ENCODE assay signal across 9 mouse cellular contexts in the genomic region with DNA sequence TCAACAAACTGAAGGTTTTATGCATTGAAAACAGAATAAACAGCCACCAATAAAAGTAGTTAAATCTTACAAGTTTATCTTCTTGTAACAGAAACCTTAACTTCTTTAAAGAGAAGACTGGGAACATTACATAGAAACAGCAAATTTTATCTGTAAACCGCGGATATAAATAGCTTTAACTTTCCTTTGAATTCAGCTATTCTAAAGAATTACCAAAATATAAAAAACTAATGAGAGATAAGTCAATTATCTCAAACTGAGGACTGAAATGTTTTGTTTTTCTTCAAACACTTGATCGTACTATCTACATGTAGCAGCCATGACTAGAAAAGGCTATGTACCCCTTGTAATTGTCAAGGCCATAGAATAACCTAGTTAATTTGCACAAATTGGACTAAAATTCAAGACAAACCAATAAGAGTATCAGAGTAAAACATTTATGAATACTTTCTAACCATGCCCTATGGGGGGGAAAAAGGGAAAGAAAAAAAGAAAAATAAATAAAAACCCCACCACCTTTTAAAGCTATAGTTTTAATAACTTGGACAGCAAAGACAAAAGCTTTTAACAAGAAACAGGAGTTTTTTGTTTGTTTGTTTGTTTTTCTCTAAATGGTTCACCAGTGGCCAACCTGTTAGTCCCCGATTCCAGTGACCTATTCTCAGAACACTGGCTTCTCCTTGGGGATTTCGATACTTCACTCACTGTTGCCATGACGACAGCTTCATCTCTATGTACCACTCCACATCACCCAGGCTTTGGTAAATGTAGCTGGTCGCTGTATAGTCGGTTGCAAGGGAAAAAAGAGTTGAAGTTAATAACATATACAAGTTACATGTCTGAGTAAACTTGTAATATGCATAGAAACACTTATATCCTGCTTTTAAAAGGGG. TPM values are rescaled to one million over a fixed set of nuclear protein-coding genes. Genes with fewer than 3 reads are reported as not detected.
DNase-seq lines count a peak whose midpoint lies in the region; ATAC-seq and TF ChIP-seq lines count a peak whose summit lies in the region.
"Had no signal": no experiment of that assay in that cellular context is flagged by ENCODE, and none has a peak within 500 bp of the region (broad histone marks: within the 10 kb centered on the region; RNA-seq: fewer than 3 reads in every experiment).

No protein-coding gene starts in this region.

- no peak for TF ChIP-seq CTCF in forebrain, postnatal 0 days (IDR thresholded peaks at IDR 0.05; ENCODE audit: low read depth)
- no peak for TF ChIP-seq CTCF in spleen, adult 2 months (IDR thresholded peaks at IDR 0.05; ENCODE audit: extremely low read depth, insufficient read depth, insufficient read length, insufficient replicate concordance)

- H3K4me1 ChIP-seq in forebrain, embryonic 10.5 days = peaks cover 52% of the 10 kb centered on the region
- H3K4me1 ChIP-seq in forebrain, postnatal 0 days (ENCODE audit: insufficient read depth) = peaks cover 12% of the 10 kb centered on the region
- peaks cover 12% of the 10 kb centered on the region for H3K4me1 ChIP-seq in spleen, adult 2 months (ENCODE audit: control insufficient read depth, insufficient read depth, insufficient read length)
- H3K4me1 ChIP-seq in limb, embryonic 13.5 days = peaks cover 38% of the 10 kb centered on the region

- no peak for ATAC-seq in forebrain, postnatal 0 days
- ATAC-seq in limb, embryonic 13.5 days (ENCODE audit: low FRiP score, low read depth) = no peak

- peak overlapping the region; percentile 7; the same call in 1 of the 2 replicates for H3K4me3 ChIP-seq in forebrain, embryonic 10.5 days
- no peak overlapping the region for H3K4me3 ChIP-seq in forebrain, postnatal 0 days (ENCODE audit: low read depth, low read length)
- peak overlapping the region; percentile 13; the same call in 1 of the 2 replicates for H3K4me3 ChIP-seq in spleen, adult 2 months (ENCODE audit: extremely low read depth, insufficient read depth, insufficient read length)
- no peak overlapping the region for H3K4me3 ChIP-seq in limb, embryonic 13.5 days

- H3K36me3 ChIP-seq in forebrain, embryonic 10.5 days (replicated peaks) = peaks cover 73% of the 10 kb centered on the region
- H3K36me3 ChIP-seq in forebrain, postnatal 0 days (ENCODE audit: insufficient read depth) = peaks cover 14% of the 10 kb centered on the region
- peaks cover 31% of the 10 kb centered on the region for H3K36me3 ChIP-seq in spleen, adult 2 months (ENCODE audit: control insufficient read depth, insufficient read depth, low read length)
- peaks cover 41% of the 10 kb centered on the region for H3K36me3 ChIP-seq in limb, embryonic 13.5 days

- H3K27ac ChIP-seq in forebrain, embryonic 10.5 days = no peak overlapping the region
- no peak overlapping the region for H3K27ac ChIP-seq in forebrain, postnatal 0 days (ENCODE audit: low read depth, low read length)
- H3K27ac ChIP-seq in spleen, adult 2 months (ENCODE audit: insufficient read depth, low read length) = no peak overlapping the region
- no peak overlapping the region for H3K27ac ChIP-seq in limb, embryonic 13.5 days

- no peaks in the 10 kb centered on the region for H3K9me3 ChIP-seq in forebrain, embryonic 10.5 days
- H3K9me3 ChIP-seq in forebrain, postnatal 0 days (ENCODE audit: low read length) = no peaks in the 10 kb centered on the region
- H3K9me3 ChIP-seq in limb, embryonic 13.5 days = no peaks in the 10 kb centered on the region

- H3K4me2 ChIP-seq in forebrain, postnatal 0 days (ENCODE audit: low read depth) = no peak overlapping the region
- peak overlapping the region; percentile 40; the same call in 1 of the 2 replicates for H3K4me2 ChIP-seq in limb, embryonic 13.5 days (replicated peaks)

- peak; percentile 23 for DNase-seq in forebrain, embryonic 10.5 days (ENCODE audit: extremely low spot score, low spot score)
- no peak for DNase-seq in forebrain, postnatal 0 days
- DNase-seq in spleen, adult 2 months (ENCODE audit: low read depth in 1 of 2, low spot score in 2 of 2) = no peak
- no peak for DNase-seq in spleen, postnatal 10 days (ENCODE audit: low spot score in 2 of 2)
- DNase-seq in right cerebral cortex, postnatal 10 days (ENCODE audit: low spot score in 2 of 2) = no peak
- no peak for DNase-seq in thymus, postnatal 25 days
- no peak for DNase-seq in natural killer cell, adult 2 months (ENCODE audit: low spot score in 2 of 2)
- DNase-seq: cerebellum, postnatal 25 days had no signal

- no peaks in the 10 kb centered on the region for H3K27me3 ChIP-seq in forebrain, embryonic 10.5 days (ENCODE audit: poor library complexity, severe bottlenecking)
- H3K27me3 ChIP-seq in forebrain, postnatal 0 days (ENCODE audit: insufficient read depth, low read length) = no peaks in the 10 kb centered on the region
- H3K27me3 ChIP-seq in spleen, adult 2 months (ENCODE audit: control insufficient read depth, insufficient read depth, low read length) = no peaks in the 10 kb centered on the region
- H3K27me3 ChIP-seq in limb, embryonic 13.5 days = no peaks in the 10 kb centered on the region

- TF ChIP-seq POLR2A in spleen, adult 2 months (IDR thresholded peaks at IDR 0.05; ENCODE audit: low read depth, low read length) = no peak

- H3K9ac ChIP-seq in forebrain, postnatal 0 days = no peak overlapping the region
- H3K9ac ChIP-seq in limb, embryonic 13.5 days = no peak overlapping the region

- 70% methylated on average over 8 of the region's 8 CpGs for WGBS in forebrain, embryonic 10.5 days
- WGBS in forebrain, postnatal 0 days = 45% methylated on average over 8 of the region's 8 CpGs
- 58% methylated on average over 8 of the region's 8 CpGs for WGBS in spleen, adult 2 months
- 75% methylated on average over 8 of the region's 8 CpGs for WGBS in limb, embryonic 13.5 days

RNA-seq across cellular contexts. Expression of gene Ccnl1, which starts 3.3 kb away (rescaled TPM):
- 99.3 and 107 TPM in 2 replicates for polyA plus RNA-seq in forebrain, embryonic 10.5 days (2016; fragmentation: Nextera tagmentation; extraction: Ambion mirVana)
- total RNA-seq in forebrain, postnatal 0 days (2014; rRNA removed) = 54.1 and 57.0 TPM in 2 replicates
- 51.5 and 53.1 TPM in 2 replicates for polyA plus RNA-seq in forebrain, postnatal 0 days (2015; fragmentation: Nextera tagmentation; extraction: Ambion mirVana)
- polyA plus RNA-seq in spleen, adult 2 months (2012; rRNA removed) = 52.5 and 95.8 TPM in 2 replicates
- polyA plus RNA-seq in limb, embryonic 13.5 days (2015; fragmentation: Nextera tagmentation; extraction: Ambion mirVana) = 118 and 120 TPM in 2 replicates

Comparison
In these comparisons a context has a peak if more than half of its experiments do, and no peak if none do; other contexts are left out.
1. H3K4me3 ChIP-seq: peak in forebrain, embryonic 10.5 days (single experiment) and spleen, adult 2 months (single experiment); none in forebrain, postnatal 0 days (single experiment) and limb, embryonic 13.5 days (single experiment).